Mouse (Mus musculus) ES-E14 (cell line): ENCODE data around the gene Rasl12. TPM values are rescaled to one million over a fixed set of nuclear protein-coding genes. Genes with fewer than 3 reads are reported as not detected.

Experiments used
- DNase-seq: peaks from one replicate; pipeline ENCODE4 v3.0.0-alpha.2; 2013; ENCODE audit warnings: low read depth, low spot score
- H3K27ac ChIP-seq: 2 replicates; pipeline ENCODE4 v1.5.1; 2012; ENCODE audit warnings: low read depth, mild to moderate bottlenecking, low read length, moderate library complexity, mixed read lengths; ENCODE audit not compliant: poor library complexity, insufficient read depth, severe bottlenecking
- H3K36me3 ChIP-seq: 2 replicates; pipeline ENCODE4 v1.6.1; 2012; ENCODE audit warnings: mild to moderate bottlenecking, low read length, moderate library complexity, mixed read lengths; ENCODE audit not compliant: control insufficient read depth, poor library complexity, insufficient read depth, severe bottlenecking
- H3K4me1 ChIP-seq, 2 experiments: fragments of 150-350 bp in 1 of 2; sonication (generic) in 1 of 2; 2 replicates each; pipeline ENCODE4 v1.6.1; 2012; ENCODE audit warnings: low read length in 2 of 2, mild to moderate bottlenecking in 1 of 2, mixed read lengths in 1 of 2; ENCODE audit not compliant: control insufficient read depth in 2 of 2, insufficient read depth in 2 of 2, poor library complexity in 1 of 2
- H3K4me3 ChIP-seq, 2 experiments: fragments of 150-350 bp in 1 of 2; sonication (generic) in 1 of 2; 2 replicates each; pipeline ENCODE4 v1.5.1; 2012; ENCODE audit warnings: low read length in 2 of 2, low read depth in 1 of 2, mild to moderate bottlenecking in 1 of 2, mixed read lengths in 1 of 2; ENCODE audit not compliant: insufficient read depth in 1 of 2, poor library complexity in 1 of 2, severe bottlenecking in 1 of 2
- H3K9ac ChIP-seq: 2 replicates; pipeline ENCODE4 v1.6.1; 2012; ENCODE audit warnings: low read depth, mild to moderate bottlenecking, low read length, mixed read lengths; ENCODE audit not compliant: poor library complexity, insufficient read depth, severe bottlenecking
- H3K9me3 ChIP-seq: fragments of 150-350 bp; sonication (generic); 2 replicates; pipeline ENCODE4 v1.6.1; 2012; ENCODE audit warnings: low read depth, mild to moderate bottlenecking, low read length; ENCODE audit not compliant: control insufficient read depth, insufficient read depth
- CHD2 ChIP-seq: IDR thresholded peaks from 2 replicates; pipeline ENCODE4 v1.6.1; 2014; ENCODE audit warnings: mild to moderate bottlenecking, low read depth, low read length, inconsistent platforms
- HCFC1 ChIP-seq: IDR thresholded peaks from 2 replicates; pipeline ENCODE4 v1.6.1; 2012; ENCODE audit warnings: low read length, inconsistent platforms, borderline replicate concordance; ENCODE audit not compliant: insufficient read depth
- MAFK ChIP-seq: IDR thresholded peaks from 2 replicates; pipeline ENCODE4 v1.6.1; 2014; ENCODE audit warnings: mild to moderate bottlenecking, low read depth, low read length, inconsistent platforms; ENCODE audit not compliant: insufficient read depth
- ZC3H11A ChIP-seq: IDR thresholded peaks from 2 replicates; pipeline ENCODE4 v1.6.1; 2012; ENCODE audit warnings: low read depth, mild to moderate bottlenecking, inconsistent platforms, low read length, borderline replicate concordance
- ZNF384 ChIP-seq: IDR thresholded peaks from 2 replicates; pipeline ENCODE4 v1.6.1; 2012; ENCODE audit warnings: low read depth, low read length, inconsistent platforms
- in situ Hi-C, 2 experiments: fragments of 600-800 bp; cut with MboI; formaldehyde crosslinking; loops; one replicate each; pipeline ENCODE4 v1.15.1; 2025; ENCODE audit warnings: low sequenced_read_pairs in 2 of 2, inconsistent platforms in 1 of 2; ENCODE audit not compliant: unreplicated experiment in 2 of 2
- total RNA-seq: library from RNA; depleted of rRNA; stranded (reverse); fragments of 300-350 nt; gene quantifications from 2 replicates; pipeline ENCODE4 v1.2.3, GENCODE M21; 2012

Gene Rasl12
- total RNA-seq, 1 experiment: 0.18 TPM

GRCm38 (mm10) chr9:65382031-65382750 lies 16.1 kb upstream of the Rasl12 start:
- TF ChIP-seq HCFC1: no peak
- TF ChIP-seq ZNF384: no peak
- TF ChIP-seq CHD2: no peak
- no peak for TF ChIP-seq MAFK
- TF ChIP-seq ZC3H11A: no peak
- Histone ChIP-seq H3K4me1 (no peaks in the 10 kb centered on the region), H3K4me3 (no peak overlapping the region), H3K36me3 (no peaks in the 10 kb centered on the region), H3K9ac (no peak overlapping the region), H3K27ac (no peak overlapping the region), H3K9me3 (no peaks in the 10 kb centered on the region)
- in situ Hi-C loops: no loop called here
- no peak for DNase-seq

- Histone ChIP-seq H3K27ac (no peak overlapping the region), H3K9ac (no peak overlapping the region), H3K36me3 (no peaks in the 10 kb centered on the region), H3K4me3 (no peak overlapping the region), H3K4me1 (no peaks in the 10 kb centered on the region), H3K9me3 (no peaks in the 10 kb centered on the region)
- in situ Hi-C loops: no loop called here
- no peak for TF ChIP-seq ZC3H11A
- no peak for DNase-seq
Observed at GRCm38 (mm10) chr9:65382751-65383097, 15.6 kb upstream of the Rasl12 start.

GRCm38 (mm10) chr9:65384276-65384675 lies 14.0 kb upstream of the Rasl12 start:
- Histone ChIP-seq H3K9me3 (no peaks in the 10 kb centered on the region), H3K4me1 (no peaks in the 10 kb centered on the region), H3K27ac (no peak overlapping the region), H3K9ac (no peak overlapping the region), H3K36me3 (no peaks in the 10 kb centered on the region), H3K4me3 (no peak overlapping the region)
- in situ Hi-C loops: no loop called here
- TF ChIP-seq MAFK (no peak), ZNF384 (no peak), ZC3H11A (no peak), CHD2 (no peak), HCFC1 (no peak)
- no peak for DNase-seq

- DNase-seq: no peak
- Histone ChIP-seq H3K4me3 (no peak overlapping the region), H3K36me3 (no peaks in the 10 kb centered on the region), H3K27ac (no peak overlapping the region), H3K9me3 (no peaks in the 10 kb centered on the region), H3K9ac (no peak overlapping the region), H3K4me1 (peaks cover 0 to 3% of the 10 kb centered on the region in 2 experiments; a peak in 1 of 4 replicates)
- TF ChIP-seq HCFC1 (no peak), CHD2 (no peak), ZNF384 (no peak), ZC3H11A (no peak), MAFK (no peak)
- in situ Hi-C loops: no loop called here
Observed at GRCm38 (mm10) chr9:65386373-65387140, 11.7 kb upstream of the Rasl12 start.
